Mouse (Mus musculus) heart, postnatal 36 days (tissue): ENCODE data around the gene Ptpru. TPM values are rescaled to one million over a fixed set of nuclear protein-coding genes. Genes with fewer than 3 reads are reported as not detected.

Experiments used
- DNase-seq, 2 experiments: peaks; one replicate each; pipeline ENCODE4 v3.0.0; 2021 to 2022
- intact Hi-C: fragments of 180-260 bp; cut with DNase I; formaldehyde crosslinking; loops from one replicate; pipeline ENCODE4 v1.15.1; 2025
- total RNA-seq, 2 experiments: library from RNA; stranded (reverse); gene quantifications; 2 replicates each; pipeline ENCODE4 v1.2.3; 2021

Ptpru gene
- total RNA-seq, 2 experiments from 2014 or later, result 4.3 to 5.9 TPM

- no peak for DNase-seq
- intact Hi-C loops, result loop anchor here (5.0 kb wide), 1 partner anchor 826 kb away; no protein-coding TSS in a partner anchor
Observed at GRCm38 (mm10) chr4:131797920-131798319, 40.2 kb downstream of the Ptpru start.

- intact Hi-C loops, result loop anchor here (5.0 kb wide), 1 partner anchor 825 kb away; no protein-coding TSS in a partner anchor
Observed at GRCm38 (mm10) chr4:131797483-131797882, 40.6 kb downstream of the Ptpru start.

GRCm38 (mm10) chr4:131796312-131797080 lies 41.6 kb downstream of the Ptpru start:
- DNase-seq, result peak; percentile 13 to 19
- intact Hi-C loops, result loop anchor here (5.0 kb wide), 1 partner anchor 824 kb away; no protein-coding TSS in a partner anchor

More at GRCm38 (mm10) chr4:131797483-131797882, 40.6 kb downstream of the Ptpru start:
- peak; percentile 58 to 64 for DNase-seq

GRCm38 (mm10) chr4:131786800-131787199 lies 51.3 kb downstream of the Ptpru start:
- DNase-seq, result no peak
- intact Hi-C loops, result no loop called here

- DNase-seq, result peak; percentile 41 to 59
- intact Hi-C loops, result loop anchor here (1.0 to 5.0 kb wide), 2 partner anchors 54 to 62 kb away; partner anchors contain the start of gene Ptpru
Observed at GRCm38 (mm10) chr4:131784034-131784433, 54.1 kb downstream of the Ptpru start.

- intact Hi-C loops, result loop anchor here (5.0 kb wide), 1 partner anchor 59 kb away; no protein-coding TSS in a partner anchor
- no peak for DNase-seq
Observed at GRCm38 (mm10) chr4:131781023-131781422, 57.1 kb downstream of the Ptpru start.

GRCm38 (mm10) chr4:131778616-131779275 lies 59.3 kb downstream of the Ptpru start:
- DNase-seq, result no peak
- intact Hi-C loops, result no loop called here

GRCm38 (mm10) chr4:131771384-131771783 lies 66.7 kb downstream of the Ptpru start:
- intact Hi-C loops, result no loop called here
- DNase-seq, result peak in 1 of 2 experiments; percentile 11

GRCm38 (mm10) chr4:131763911-131764310 lies 74.2 kb downstream of the Ptpru start:
- no peak for DNase-seq
- intact Hi-C loops, result no loop called here

GRCm38 (mm10) chr4:131763479-131763878 lies 74.6 kb downstream of the Ptpru start:
- intact Hi-C loops, result no loop called here
- no peak for DNase-seq

GRCm38 (mm10) chr4:131762211-131762784 lies 75.8 kb downstream of the Ptpru start:
- intact Hi-C loops, result no loop called here
- DNase-seq, result no peak

- DNase-seq, result no peak
- intact Hi-C loops, result no loop called here
Observed at GRCm38 (mm10) chr4:131752204-131752837, 85.8 kb downstream of the Ptpru start.

- intact Hi-C loops, result no loop called here
- DNase-seq, result no peak
Observed at GRCm38 (mm10) chr4:131751561-131751960, 86.5 kb downstream of the Ptpru start.

GRCm38 (mm10) chr4:131749802-131750201 lies 88.3 kb downstream of the Ptpru start:
- intact Hi-C loops, result no loop called here
- DNase-seq, result no peak

GRCm38 (mm10) chr4:131744685-131745043 lies 93.4 kb downstream of the Ptpru start:
- peak in 1 of 2 experiments; percentile 10 for DNase-seq
- intact Hi-C loops, result no loop called here

GRCm38 (mm10) chr4:131743831-131744684 lies 94.0 kb downstream of the Ptpru start:
- intact Hi-C loops, result no loop called here

GRCm38 (mm10) chr4:131743031-131743430 lies 95.1 kb downstream of the Ptpru start:
- no peak for DNase-seq
- intact Hi-C loops, result no loop called here

More at GRCm38 (mm10) chr4:131743831-131744684, 94.0 kb downstream of the Ptpru start:
- DNase-seq, result peak; percentile 25 to 41

GRCm38 (mm10) chr4:131740621-131741020 lies 97.5 kb downstream of the Ptpru start:
- intact Hi-C loops, result no loop called here
- DNase-seq, result no peak

GRCm38 (mm10) chr4:131728628-131729027 lies 109.5 kb downstream of the Ptpru start:
- intact Hi-C loops, result no loop called here
- DNase-seq, result no peak
